Mouse (Mus musculus) G1E (cell line): Measurements from ENCODE around the gene Hoxd13.

Experiments used
- CTCF ChIP-seq: IDR thresholded peaks from 2 replicates; pipeline ENCODE4 v1.5.1; 2012; ENCODE audit warnings: low read depth, low read length, inconsistent platforms, mixed read lengths
- GATA1 ChIP-seq: IDR thresholded peaks from 2 replicates; pipeline ENCODE4 v1.6.1; 2012; ENCODE audit warnings: borderline replicate concordance, low read length, inconsistent platforms, mixed read lengths

- no peak for TF ChIP-seq CTCF
- no peak for TF ChIP-seq GATA1
Measured at GRCm38 (mm10) chr2:74655821-74656631, 12.1 kb upstream of the Hoxd13 start.
